Mouse (Mus musculus) retina, embryonic 14.5 days (tissue): ENCODE results near the gene Cys1.
"Not testable (repeated sequence)": the region's sequence is repeated elsewhere in the genome, so short reads cannot be mapped to it uniquely, and the experiment has no call there.

Source experiments
- DNase-seq: peaks from one replicate; pipeline ENCODE4 v3.0.0-alpha.2; 2015; ENCODE audit warnings: low spot score

Gene Cys1

GRCm38 (mm10) chr12:24645901-24646300, 35.7 kb downstream of the Cys1 start:
- DNase-seq, result no peak

- DNase-seq, result no peak
These were observed 37.5 kb downstream of the Cys1 start for GRCm38 (mm10) chr12:24644125-24644571.

GRCm38 (mm10) chr12:24642370-24642802, 39.2 kb downstream of the Cys1 start:
- no peak for DNase-seq

GRCm38 (mm10) chr12:24638787-24639186, 42.8 kb downstream of the Cys1 start:
- not testable (repeated sequence) for DNase-seq

- DNase-seq, result no peak
These were observed 47.0 kb downstream of the Cys1 start for GRCm38 (mm10) chr12:24634648-24635047.

- DNase-seq, result no peak
These were observed 47.4 kb downstream of the Cys1 start for GRCm38 (mm10) chr12:24634212-24634611.

- no peak for DNase-seq
These were observed 47.8 kb downstream of the Cys1 start for GRCm38 (mm10) chr12:24633753-24634191.

GRCm38 (mm10) chr12:24632404-24632803, 49.2 kb downstream of the Cys1 start:
- DNase-seq, result no peak

GRCm38 (mm10) chr12:24630220-24630619, 51.4 kb downstream of the Cys1 start:
- peak; percentile 51 for DNase-seq

GRCm38 (mm10) chr12:24627215-24627614, 54.4 kb downstream of the Cys1 start:
- DNase-seq, result no peak

- DNase-seq, result no peak
These were observed 55.2 kb downstream of the Cys1 start for GRCm38 (mm10) chr12:24626401-24626800.

GRCm38 (mm10) chr12:24623486-24624251, 57.9 kb downstream of the Cys1 start:
- DNase-seq, result no peak

GRCm38 (mm10) chr12:24619436-24619835, 62.2 kb downstream of the Cys1 start:
- no peak for DNase-seq
